Comparison of ENCODE assay signal across 9 mouse cellular contexts in genomic region chr5:136791204-136791603, GRCm38 (mm10).
DNase-seq lines count a peak whose midpoint lies in the region; ATAC-seq lines count a peak whose summit lies in the region.
"Had no signal": no experiment of that assay in that cellular context is flagged by ENCODE, and none has a peak within 500 bp of the region (broad histone marks: within the 10 kb centered on the region; RNA-seq: fewer than 3 reads in every experiment).

No protein-coding gene starts in this region.

- peaks cover 18% of the 10 kb centered on the region for H3K36me3 ChIP-seq in embryonic facial prominence, embryonic 12.5 days
- peaks cover 8% of the 10 kb centered on the region; the same call in 1 of the 2 replicates for H3K36me3 ChIP-seq in embryonic facial prominence, embryonic 14.5 days (ENCODE audit: control insufficient read depth, insufficient read depth, low read length)
- H3K36me3 ChIP-seq in hindbrain, embryonic 13.5 days: no peaks in the 10 kb centered on the region
- no peaks in the 10 kb centered on the region for H3K36me3 ChIP-seq in midbrain, embryonic 13.5 days
- H3K36me3 ChIP-seq: heart, embryonic 15.5 days; liver, embryonic 12.5 days had no signal

- peaks cover 3% of the 10 kb centered on the region; the same call in 1 of the 2 replicates for H3K9me3 ChIP-seq in embryonic facial prominence, embryonic 12.5 days
- H3K9me3 ChIP-seq in embryonic facial prominence, embryonic 14.5 days (ENCODE audit: control insufficient read depth, low read length): no peaks in the 10 kb centered on the region
- H3K9me3 ChIP-seq in hindbrain, embryonic 13.5 days: no peaks in the 10 kb centered on the region
- no peaks in the 10 kb centered on the region for H3K9me3 ChIP-seq in midbrain, embryonic 13.5 days
- H3K9me3 ChIP-seq: heart, embryonic 15.5 days; liver, embryonic 12.5 days had no signal

- WGBS in embryonic facial prominence, embryonic 12.5 days: 61% methylated on average over 3 of the region's 3 CpGs
- 53% methylated on average over 3 of the region's 3 CpGs for WGBS in embryonic facial prominence, embryonic 14.5 days
- 38% methylated on average over 3 of the region's 3 CpGs for WGBS in hindbrain, embryonic 13.5 days
- 39% methylated on average over 3 of the region's 3 CpGs for WGBS in midbrain, embryonic 13.5 days

- 0 out of 2 replicates have a peak, but pooled peaks have one; percentile 18 for ATAC-seq in embryonic facial prominence, embryonic 12.5 days (ENCODE audit: insufficient number of reproducible peaks, insufficient read depth, low FRiP score, low TSS enrichment)
- no peak for ATAC-seq in embryonic facial prominence, embryonic 14.5 days (ENCODE audit: low read depth)
- ATAC-seq in hindbrain, embryonic 13.5 days (ENCODE audit: low FRiP score): no peak
- ATAC-seq in midbrain, embryonic 13.5 days: peak; percentile 64
- ATAC-seq: liver, embryonic 12.5 days had no signal

- H3K27me3 ChIP-seq in embryonic facial prominence, embryonic 12.5 days: no peaks in the 10 kb centered on the region
- no peaks in the 10 kb centered on the region for H3K27me3 ChIP-seq in embryonic facial prominence, embryonic 14.5 days (replicated peaks; ENCODE audit: control insufficient read depth, insufficient read depth, low read length)
- no peaks in the 10 kb centered on the region for H3K27me3 ChIP-seq in hindbrain, embryonic 13.5 days
- H3K27me3 ChIP-seq in midbrain, embryonic 13.5 days: peaks cover 3% of the 10 kb centered on the region; the same call in 1 of the 2 replicates
- H3K27me3 ChIP-seq: heart, embryonic 15.5 days; liver, embryonic 12.5 days had no signal

- no peak overlapping the region for H3K4me2 ChIP-seq in embryonic facial prominence, embryonic 12.5 days (replicated peaks)
- H3K4me2 ChIP-seq in embryonic facial prominence, embryonic 14.5 days (ENCODE audit: low read depth, low read length): no peak overlapping the region
- no peak overlapping the region for H3K4me2 ChIP-seq in hindbrain, embryonic 13.5 days
- H3K4me2 ChIP-seq in midbrain, embryonic 13.5 days (replicated peaks): no peak overlapping the region
- H3K4me2 ChIP-seq: heart, embryonic 15.5 days; liver, embryonic 12.5 days had no signal

- H3K4me1 ChIP-seq in embryonic facial prominence, embryonic 12.5 days: peaks cover 20% of the 10 kb centered on the region; the same call in 1 of the 2 replicates
- H3K4me1 ChIP-seq in embryonic facial prominence, embryonic 14.5 days (ENCODE audit: control insufficient read depth, insufficient read depth, low read length): peaks cover 19% of the 10 kb centered on the region
- H3K4me1 ChIP-seq in hindbrain, embryonic 13.5 days (replicated peaks): peaks cover 5% of the 10 kb centered on the region; the same call in 1 of the 2 replicates
- peaks cover 4% of the 10 kb centered on the region; the same call in 1 of the 2 replicates for H3K4me1 ChIP-seq in midbrain, embryonic 13.5 days (replicated peaks)
- H3K4me1 ChIP-seq: liver, embryonic 12.5 days had no signal

- DNase-seq in embryonic facial prominence, embryonic 14.5 days (ENCODE audit: low spot score): no peak
- DNase-seq in T-cell, adult 2 months (ENCODE audit: low spot score): no peak
- DNase-seq in urinary bladder, adult 2 months (ENCODE audit: low spot score): no peak
- no peak for DNase-seq in left cerebral cortex, adult 18-20 months (ENCODE audit: low spot score in 2 of 2)

- H3K9ac ChIP-seq in embryonic facial prominence, embryonic 12.5 days: no peak overlapping the region
- H3K9ac ChIP-seq in embryonic facial prominence, embryonic 14.5 days (ENCODE audit: low read depth, low read length): no peak overlapping the region
- no peak overlapping the region for H3K9ac ChIP-seq in hindbrain, embryonic 13.5 days
- no peak overlapping the region for H3K9ac ChIP-seq in midbrain, embryonic 13.5 days (replicated peaks)
- H3K9ac ChIP-seq: heart, embryonic 15.5 days; liver, embryonic 12.5 days had no signal

- H3K27ac ChIP-seq in embryonic facial prominence, embryonic 12.5 days: peak overlapping the region; percentile 75
- H3K27ac ChIP-seq in embryonic facial prominence, embryonic 14.5 days (replicated peaks; ENCODE audit: low read depth, low read length): peak overlapping the region; percentile 81
- peak overlapping the region; percentile 67 for H3K27ac ChIP-seq in hindbrain, embryonic 13.5 days
- peak overlapping the region; percentile 45 for H3K27ac ChIP-seq in midbrain, embryonic 13.5 days
- H3K27ac ChIP-seq: heart, embryonic 15.5 days; liver, embryonic 12.5 days had no signal

- H3K4me3 ChIP-seq in embryonic facial prominence, embryonic 12.5 days: no peak overlapping the region
- no peak overlapping the region for H3K4me3 ChIP-seq in embryonic facial prominence, embryonic 14.5 days (ENCODE audit: low read depth, low read length)
- H3K4me3 ChIP-seq in hindbrain, embryonic 13.5 days: no peak overlapping the region
- H3K4me3 ChIP-seq in midbrain, embryonic 13.5 days (replicated peaks): no peak overlapping the region
- H3K4me3 ChIP-seq: heart, embryonic 15.5 days; liver, embryonic 12.5 days had no signal

Comparison
In these comparisons a context has a peak if more than half of its experiments do, and no peak if none do; other contexts are left out.
1. ATAC-seq: peak in embryonic facial prominence, embryonic 12.5 days (single experiment) and midbrain, embryonic 13.5 days (single experiment); none in embryonic facial prominence, embryonic 14.5 days (single experiment) and hindbrain, embryonic 13.5 days (single experiment).
2. Peak in every context shown above with its lines, with median percentiles within 50 percentile points of each other: H3K27ac ChIP-seq.